Mouse (Mus musculus) liver, embryonic 14.5 days (tissue): Measurements from ENCODE around the gene Glp2r.

ENCODE experiments used
- CTCF ChIP-seq: IDR thresholded peaks from 2 replicates; pipeline ENCODE4 v1.5.1; 2016; ENCODE audit warnings: antibody characterized with exemption, low read depth, control low read depth
- EP300 ChIP-seq: IDR thresholded peaks from 2 replicates; pipeline ENCODE4 v1.6.1; 2016; ENCODE audit warnings: antibody characterized with exemption, low read depth

GRCm38 (mm10) chr11:67819604-67820003, 48.7 kb upstream of the Glp2r start:
- no peak for TF ChIP-seq EP300
- TF ChIP-seq CTCF: peak; percentile 37; the same call in 1 of the 2 replicates
